Mouse (Mus musculus): Measurements from ENCODE around the gene Slc28a1.

- no peak for TF ChIP-seq CTCF (IDR thresholded peaks at IDR 0.05; ENCODE audit: insufficient read depth, low read depth, low read length)
- TF ChIP-seq POLR2A (IDR thresholded peaks at IDR 0.05; ENCODE audit: insufficient read depth, low read depth, low read length): no peak
Measured at GRCm38 (mm10) chr7:81202389-81202788, 87.8 kb downstream of the Slc28a1 start.
